Mouse (Mus musculus) lung, postnatal 0 days (tissue): ENCODE measurements at regions not wholly inside any gene's neighbourhood (a gene's known extent, or its start where the extent isn't known, plus 50 kb on each side); places are given as distances from the start of the nearest gene placed in this dataset.

Experiments used
- CTCF ChIP-seq: IDR thresholded peaks from 2 replicates; pipeline ENCODE4 v1.5.1; 2016; ENCODE audit warnings: antibody characterized with exemption, mild to moderate bottlenecking
- EP300 ChIP-seq: IDR thresholded peaks from 2 replicates; pipeline ENCODE4 v1.6.1; 2016; ENCODE audit warnings: antibody characterized with exemption, mild to moderate bottlenecking, control low read depth

DNA sequence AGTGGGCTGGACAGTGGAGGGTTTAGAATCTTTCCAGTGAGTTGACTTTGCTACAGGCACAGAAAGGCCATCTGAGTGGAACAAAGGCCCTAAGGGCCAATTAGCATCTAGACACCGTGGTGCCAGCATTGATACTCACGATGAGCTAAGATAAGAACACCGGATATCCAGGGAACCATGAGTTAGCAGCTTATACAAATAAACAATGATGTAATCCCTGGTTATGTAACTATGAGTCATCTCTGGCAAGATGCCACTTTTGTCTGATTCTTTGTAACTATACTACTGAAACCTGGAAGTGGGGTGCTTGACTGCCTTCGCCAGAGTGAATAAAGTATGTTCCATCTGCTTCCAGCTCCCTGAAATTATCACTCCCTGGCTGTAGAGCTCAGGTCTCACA, 147.3 kb upstream of the Trim24 start:
- TF ChIP-seq CTCF (no peak), EP300 (peak; percentile 98)
